Mouse (Mus musculus) spleen, adult 2 months (tissue): ENCODE measurements at regions not wholly inside any gene's neighbourhood (a gene's known extent, or its start where the extent isn't known, plus 50 kb on each side); places are given as distances from the start of the nearest gene placed in this dataset.
A peak's percentile ranks its signal among the peaks of the same experiment; 100 is the strongest.
"Not testable (repeated sequence)": the region's sequence is repeated elsewhere in the genome, so short reads cannot be mapped to it uniquely, and the experiment has no call there.

Experiments used
- DNase-seq, 2 experiments: peaks; one replicate each; pipeline versions ENCODE4 v3.0.0 to v3.0.0-alpha.2; 2012 to 2021; ENCODE audit warnings: low spot score in 2 of 2, low read depth in 1 of 2
- H3K27ac ChIP-seq: fragments of 200-500 bp; 2 replicates; pipeline ENCODE4 v1.5.1; 2012; ENCODE audit warnings: low read length, inconsistent platforms; ENCODE audit not compliant: insufficient read depth
- H3K27me3 ChIP-seq: fragments of 200-500 bp; 2 replicates; pipeline ENCODE4 v1.6.1; 2012; ENCODE audit warnings: mild to moderate bottlenecking, moderate library complexity, low read length, inconsistent platforms; ENCODE audit not compliant: control insufficient read depth, insufficient read depth
- H3K36me3 ChIP-seq: fragments of 200-500 bp; 2 replicates; pipeline ENCODE4 v1.6.1; 2012; ENCODE audit warnings: mild to moderate bottlenecking, low read length, inconsistent platforms; ENCODE audit not compliant: control insufficient read depth, insufficient read depth
- H3K4me1 ChIP-seq: fragments of 200-500 bp; 2 replicates; pipeline ENCODE4 v1.6.1; 2011; ENCODE audit warnings: inconsistent platforms; ENCODE audit not compliant: control insufficient read depth, insufficient read depth, insufficient read length
- H3K4me3 ChIP-seq: fragments of 200-500 bp; 2 replicates; pipeline ENCODE4 v1.5.1; 2011; ENCODE audit warnings: mild to moderate bottlenecking, inconsistent platforms; ENCODE audit not compliant: insufficient read depth, insufficient read length; ENCODE audit errors: extremely low read depth
- CTCF ChIP-seq: fragments of 200-500 bp; IDR thresholded peaks from 2 replicates; pipeline ENCODE4 v1.5.1; 2011; ENCODE audit warnings: mild to moderate bottlenecking, inconsistent platforms; ENCODE audit not compliant: insufficient read depth, insufficient read length, insufficient replicate concordance; ENCODE audit errors: extremely low read depth
- POLR2A ChIP-seq: fragments of 200-500 bp; IDR thresholded peaks from 2 replicates; pipeline ENCODE4 v1.6.1; 2011; ENCODE audit warnings: low read depth, low read length, inconsistent platforms
- WGBS: fragments of 180-500 bp; shearing (Covaris S2); methylation state at CpG from one replicate; pipeline ENCODE4 v1.1.7; 2018; 5-methylcytosine and 5-hydroxymethylcytosine counted together

DNA sequence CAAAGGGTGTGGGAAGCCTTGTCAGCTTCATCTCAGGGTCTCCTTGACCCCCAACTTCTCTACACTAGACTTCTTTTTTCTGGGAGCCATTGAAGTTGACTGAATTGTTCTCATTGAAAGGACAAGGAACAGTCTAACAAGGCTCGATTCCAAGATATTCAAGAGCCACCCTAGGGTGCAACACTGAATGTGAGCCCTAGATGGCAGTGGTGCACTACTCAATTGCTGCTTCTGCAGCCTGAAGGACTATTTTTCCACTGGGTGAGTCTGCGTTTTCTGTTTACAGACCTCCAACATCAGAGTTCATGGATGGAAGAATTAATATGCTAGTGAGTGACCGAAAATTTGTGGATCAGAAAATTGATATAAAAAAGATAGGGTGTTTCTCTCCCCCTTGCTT lies 161.5 kb downstream of the Hpcal1 start:
- not testable (repeated sequence) for H3K36me3 ChIP-seq, H3K27me3 ChIP-seq, H3K27ac ChIP-seq, H3K4me3 ChIP-seq, H3K4me1 ChIP-seq
- WGBS = 44% methylated on average over 3 of the region's 3 CpGs
- TF ChIP-seq CTCF = peak; percentile 22; the same call in 1 of the 2 replicates
- DNase-seq = peak in 1 of 2 experiments; percentile 16

DNA sequence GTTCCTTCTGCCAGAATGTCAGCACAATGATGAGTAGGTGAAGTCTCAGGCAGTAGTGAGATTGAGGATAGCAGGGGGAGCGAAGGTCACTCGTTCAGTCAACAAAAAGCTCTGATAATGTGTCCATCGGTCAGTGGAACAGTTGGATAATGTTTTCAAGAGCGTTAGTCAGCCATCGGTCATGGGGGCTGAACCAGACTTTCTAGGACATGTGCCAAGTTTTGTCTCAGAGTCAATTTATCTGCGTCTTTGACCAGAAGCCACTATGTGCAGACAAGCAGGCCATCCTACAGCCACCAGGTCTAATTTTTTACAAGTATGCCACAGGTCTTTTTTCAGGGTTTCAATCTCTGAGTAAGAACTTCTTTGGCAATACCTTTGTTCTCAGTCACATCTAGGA lies 181.8 kb downstream of the Hpcal1 start:
- WGBS = 74% methylated on average over 6 of the region's 6 CpGs
- not testable (repeated sequence) for DNase-seq, H3K36me3 ChIP-seq

GRCm38 (mm10) chr12:17881371-17882116 lies 190.9 kb downstream of the Hpcal1 start:
- WGBS = 3% methylated on average over 59 of the region's 59 CpGs
- peak overlapping the region; percentile 48; the same call in 1 of the 2 replicates for H3K27ac ChIP-seq

More for the DNA sequence above, 181.8 kb downstream of the Hpcal1 start:
- H3K4me1 ChIP-seq, H3K4me3 ChIP-seq, H3K27ac ChIP-seq, H3K27me3 ChIP-seq: not testable (repeated sequence)

GRCm38 (mm10) chr12:17882117-17883116 lies 191.8 kb downstream of the Hpcal1 start:
- not testable (repeated sequence) for H3K27me3 ChIP-seq, DNase-seq, H3K4me1 ChIP-seq, H3K36me3 ChIP-seq
- Histone ChIP-seq H3K4me3 (peak overlapping the region; percentile 74), H3K27ac (peak overlapping the region; percentile 9; the same call in 1 of the 2 replicates)
- WGBS = 5% methylated on average over 55 of the region's 65 CpGs

More at GRCm38 (mm10) chr12:17881371-17882116, 190.9 kb downstream of the Hpcal1 start:
- Histone ChIP-seq H3K4me3 (peak overlapping the region; percentile 74), H3K4me1 (peaks cover 4% of the 10 kb centered on the region; the same call in 1 of the 2 replicates), H3K27me3 (no peaks in the 10 kb centered on the region), H3K36me3 (no peaks in the 10 kb centered on the region)
- DNase-seq = peak; percentile 34 to 76
- TF ChIP-seq CTCF (no peak), POLR2A (no peak)

DNA sequence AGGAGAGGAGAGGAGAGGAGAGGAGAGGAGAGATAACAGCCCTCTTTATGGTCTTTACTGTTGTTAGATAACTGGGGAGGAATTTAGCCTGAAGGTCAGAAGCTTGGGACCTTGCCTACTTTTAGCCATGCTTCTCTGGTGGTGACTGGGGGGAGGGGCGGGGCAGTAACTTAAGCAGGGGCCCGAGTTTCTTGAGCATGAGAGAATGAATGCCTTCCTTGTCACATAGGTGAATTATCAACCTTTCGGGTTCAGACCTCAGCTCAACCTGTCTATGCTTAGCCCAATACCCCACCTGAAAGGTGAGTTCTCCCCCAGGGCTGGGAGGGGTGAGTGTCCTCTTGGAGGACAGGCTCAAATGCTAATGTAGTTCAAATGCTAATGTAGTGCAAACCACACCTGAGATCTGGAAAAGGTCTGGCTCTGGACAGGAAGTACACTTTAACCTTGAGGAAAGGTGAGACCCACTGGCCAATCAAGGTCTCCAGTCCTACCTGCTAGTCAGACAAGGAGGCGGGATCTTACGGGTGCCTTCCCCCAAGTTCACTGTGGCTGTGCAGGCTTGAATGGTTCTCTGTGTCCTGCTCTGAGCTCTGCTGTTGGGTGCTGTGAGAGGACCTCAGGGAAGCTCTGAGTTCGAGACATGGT lies 201.1 kb downstream of the Hpcal1 start:
- H3K4me3 ChIP-seq, H3K27me3 ChIP-seq, H3K36me3 ChIP-seq, H3K27ac ChIP-seq, H3K4me1 ChIP-seq, DNase-seq: not testable (repeated sequence)
- 92% methylated on average over 6 of the region's 6 CpGs for WGBS

GRCm38 (mm10) chr12:17913058-17913457 lies 222.4 kb downstream of the Hpcal1 start:
- not testable (repeated sequence) for H3K27me3 ChIP-seq, H3K4me1 ChIP-seq, H3K4me3 ChIP-seq, H3K27ac ChIP-seq, H3K36me3 ChIP-seq, DNase-seq
- 98% methylated on average over 3 of the region's 3 CpGs for WGBS
